Mouse (Mus musculus): ENCODE measurements around the gene Col4a5. TPM values are rescaled to one million over a fixed set of nuclear protein-coding genes. Genes with fewer than 3 reads are reported as not detected.
A peak's percentile ranks its signal among the peaks of the same experiment; 100 is the strongest.

Col4a5 gene
- 1 to 10 TPM; 7.1 to 7.9 TPM for total RNA-seq (2021)
- long read RNA-seq, experiment 1, partial matches to known transcripts = 0 of 3 reads
- long read RNA-seq, experiment 1, other reads (novel, unspliced or antisense) = 3 of 3 reads
- long read RNA-seq, experiment 2, partial matches to known transcripts = 1 of 1 reads
- long read RNA-seq, experiment 2, other reads (novel, unspliced or antisense) = 0 of 1 reads

DNA sequence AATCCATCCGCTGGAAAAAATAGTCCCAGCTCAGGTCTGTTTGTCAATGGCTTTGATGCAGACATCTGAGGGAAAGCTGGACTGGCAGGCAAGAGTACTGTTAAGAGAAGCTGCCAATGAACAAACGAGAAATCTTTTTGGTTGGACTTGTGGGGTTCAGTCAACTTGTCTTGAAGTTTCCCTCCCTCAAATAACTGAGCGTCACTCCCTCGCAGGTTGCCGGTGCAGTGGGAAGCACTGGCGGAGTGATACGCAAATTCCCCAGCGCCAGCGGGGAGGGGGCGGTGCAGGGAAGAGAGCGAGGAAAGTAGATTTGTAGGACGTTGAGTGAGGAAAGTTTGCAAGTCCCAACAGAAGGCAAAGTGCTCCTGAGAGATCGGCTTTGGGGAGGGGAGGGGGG, at the start of gene Col4a5:
Col4a5 (plus strand) TSS at position 276 of the 400 bp plus-strand sequence.
- peak; percentile 20 to 29 for DNase-seq (ENCODE audit: low spot score in 2 of 2)

DNA sequence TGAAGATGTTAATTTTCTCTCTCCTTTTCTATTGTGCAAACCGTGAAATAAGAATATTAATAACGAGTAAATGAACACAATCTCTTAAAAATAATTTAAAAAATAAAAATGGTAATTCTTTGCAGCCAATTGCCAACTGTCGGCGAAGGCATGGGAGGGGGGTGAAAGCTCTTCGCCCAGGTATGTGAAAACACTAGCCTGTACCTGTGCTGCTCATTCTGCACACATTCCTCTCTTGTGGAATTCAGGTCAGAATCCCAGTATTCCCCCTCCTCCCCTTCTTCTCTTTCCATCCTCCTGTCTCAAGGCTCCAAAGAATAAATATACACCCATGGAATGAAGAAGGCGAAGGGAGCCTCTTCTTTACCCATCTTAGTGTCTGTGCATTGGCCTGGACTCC, 38.4 kb upstream of the Col4a5 start:
- DNase-seq (ENCODE audit: low spot score in 2 of 2) = no peak

DNA sequence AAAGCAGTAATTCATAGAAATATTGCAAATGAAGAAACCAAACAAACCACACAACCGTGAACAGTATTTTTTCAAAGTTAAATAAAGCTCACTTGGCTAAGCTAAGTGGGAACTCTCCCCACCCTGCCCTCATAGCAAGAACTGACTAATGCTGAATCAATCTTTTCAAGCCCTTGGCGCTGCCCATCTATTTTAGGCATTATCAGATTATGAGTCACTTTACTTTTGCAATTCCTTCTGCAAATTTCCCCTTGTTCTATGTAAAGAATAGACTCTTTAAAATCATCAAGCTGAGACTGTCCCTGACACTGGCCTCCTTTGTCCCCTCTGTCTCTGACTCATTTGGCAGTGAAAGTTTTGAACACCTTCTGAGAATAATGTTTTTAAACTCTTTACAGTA, 35.8 kb upstream of the Col4a5 start:
- DNase-seq (ENCODE audit: low spot score in 2 of 2) = no peak

DNA sequence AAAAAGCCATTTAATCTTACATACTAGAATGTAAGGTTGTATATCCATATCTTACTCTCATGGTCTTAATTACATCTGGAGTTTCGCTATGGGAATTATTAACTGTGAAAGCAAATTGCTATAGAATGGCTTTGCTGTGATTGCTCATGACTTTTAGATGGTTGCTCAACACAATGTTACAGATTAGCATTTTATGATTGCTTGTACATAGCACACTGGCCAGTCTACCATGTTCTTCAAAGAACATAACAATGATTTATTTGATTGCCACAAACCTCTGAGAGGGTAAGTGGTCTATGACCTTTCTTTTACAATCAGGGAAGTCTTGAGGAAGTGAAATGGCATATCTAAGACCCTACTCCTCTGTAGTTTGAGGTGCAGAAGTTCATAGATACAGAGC, 27.2 kb upstream of the Col4a5 start:
- no peak for DNase-seq (ENCODE audit: low spot score in 2 of 2)

DNA sequence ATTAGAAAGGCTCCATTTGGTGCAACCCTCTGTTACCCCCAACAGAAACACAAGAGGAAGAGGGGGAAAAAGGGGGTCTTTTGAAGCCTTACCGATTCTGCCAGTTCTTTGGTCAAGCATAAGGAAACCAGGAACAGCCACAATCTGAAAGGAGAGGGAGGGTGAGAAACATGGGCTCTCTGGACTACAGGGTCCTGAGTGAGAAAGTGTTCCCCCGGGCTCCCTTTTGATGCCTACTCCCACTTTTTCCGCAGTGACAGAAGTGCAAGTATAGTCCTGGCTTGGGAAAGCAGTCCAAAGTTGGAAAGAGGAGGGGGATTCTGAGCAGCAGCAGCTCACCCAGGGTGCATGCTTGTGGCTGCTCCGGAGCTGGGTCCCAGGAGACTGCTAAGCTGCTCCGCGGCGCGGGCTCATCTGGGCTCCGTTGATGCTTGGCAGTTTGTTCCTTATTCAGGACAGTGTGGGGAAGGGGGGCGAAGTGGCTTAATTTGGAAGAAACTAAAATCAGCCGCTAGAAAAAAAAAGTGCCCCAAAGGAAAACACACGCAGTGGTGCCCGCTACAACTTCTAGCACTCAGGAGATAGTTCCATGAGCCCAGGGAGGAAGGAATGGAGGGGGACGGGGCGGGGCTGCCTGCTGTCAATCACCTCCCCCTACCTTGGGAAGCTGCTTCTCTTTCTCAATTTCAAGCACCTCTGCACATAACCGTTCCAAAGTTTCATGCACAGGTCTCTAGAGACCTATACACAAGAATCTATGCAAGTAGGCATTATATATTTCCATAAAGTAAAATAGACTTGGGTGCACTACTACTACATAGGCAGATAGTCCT, 1.5 kb upstream of the Col4a5 start, which contains the start of gene Col4a6:
Col4a6 (minus strand) TSS at position 607 of the 833 bp plus-strand sequence.
- DNase-seq (ENCODE audit: low spot score in 2 of 2) = no peak

DNA sequence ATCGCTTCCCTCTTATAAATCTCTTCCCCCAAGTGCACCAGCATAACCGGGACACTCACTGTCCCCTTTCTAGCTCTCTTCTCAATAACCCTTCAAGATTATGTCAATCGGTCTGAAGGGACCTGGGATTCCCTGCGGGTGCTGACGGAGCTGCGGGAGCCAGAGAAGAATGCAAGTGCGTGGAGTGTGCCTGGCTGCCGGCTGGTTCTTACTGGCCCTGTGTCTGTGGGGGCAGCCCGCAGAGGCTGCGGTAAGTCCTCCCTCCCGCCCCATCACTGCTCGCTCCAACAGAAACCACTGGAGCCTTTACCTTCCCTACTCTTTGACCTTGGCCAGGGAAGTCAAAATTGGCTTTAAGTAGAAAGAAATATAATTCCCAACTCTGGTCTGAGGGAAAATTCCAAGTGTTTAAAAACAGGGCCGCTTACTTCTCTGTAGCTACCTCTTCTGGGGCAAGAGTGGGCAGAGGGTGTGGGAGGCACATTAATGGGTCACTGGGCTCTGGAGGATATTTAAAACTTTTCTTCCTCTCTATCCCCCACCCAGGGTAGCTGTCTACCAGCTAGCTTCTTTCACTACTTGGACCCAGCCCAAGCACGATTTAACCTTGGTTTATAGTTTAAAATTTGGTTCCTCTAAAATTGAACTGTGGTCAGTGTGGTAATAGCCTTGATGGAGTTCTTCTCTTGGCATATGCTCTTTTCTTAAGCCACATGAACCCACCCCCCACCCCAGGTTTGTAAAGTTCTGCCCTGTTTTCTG, 562 bp downstream of the Col4a5 start:
- DNase-seq (ENCODE audit: low spot score in 2 of 2) = no peak

DNA sequence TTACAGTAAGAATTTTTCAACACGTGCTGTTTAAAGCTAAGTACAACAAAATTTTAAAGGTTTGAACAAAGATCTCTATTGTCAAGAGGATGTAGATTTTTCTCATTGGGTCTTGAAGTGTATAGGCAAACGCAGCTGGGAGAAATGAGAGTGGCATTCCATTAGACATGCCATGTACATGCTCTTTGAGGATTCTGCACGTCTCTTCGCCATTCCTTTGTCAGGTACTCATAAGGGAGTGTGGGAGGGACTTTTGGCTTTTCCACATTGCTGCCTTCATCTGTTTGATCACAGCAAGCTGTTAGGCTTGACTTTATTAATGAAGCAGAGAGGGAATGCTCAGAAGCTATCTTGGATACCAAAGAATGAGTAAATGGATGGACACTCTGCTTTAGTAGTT, 19.4 kb downstream of the Col4a5 start:
- no peak for DNase-seq (ENCODE audit: low spot score in 2 of 2)

DNA sequence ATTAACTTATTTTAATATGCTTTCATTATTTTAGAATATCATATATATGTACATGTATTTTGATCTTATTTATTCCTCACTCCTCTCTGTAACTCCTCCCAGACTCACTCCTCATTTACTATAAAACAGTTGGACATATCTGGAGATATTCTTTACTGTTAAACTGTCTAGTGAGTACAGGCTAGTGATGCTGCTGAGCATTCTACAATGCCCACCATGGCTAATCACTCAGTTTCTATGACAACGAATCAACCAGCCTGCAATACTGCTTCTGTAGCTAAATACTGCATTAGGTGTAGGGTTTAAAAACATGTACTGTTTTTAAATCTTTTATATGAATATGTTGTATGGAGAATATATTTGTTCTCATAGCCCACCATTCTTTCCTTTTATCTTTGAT, 27.9 kb downstream of the Col4a5 start:
- no peak for DNase-seq (ENCODE audit: low spot score in 2 of 2)

DNA sequence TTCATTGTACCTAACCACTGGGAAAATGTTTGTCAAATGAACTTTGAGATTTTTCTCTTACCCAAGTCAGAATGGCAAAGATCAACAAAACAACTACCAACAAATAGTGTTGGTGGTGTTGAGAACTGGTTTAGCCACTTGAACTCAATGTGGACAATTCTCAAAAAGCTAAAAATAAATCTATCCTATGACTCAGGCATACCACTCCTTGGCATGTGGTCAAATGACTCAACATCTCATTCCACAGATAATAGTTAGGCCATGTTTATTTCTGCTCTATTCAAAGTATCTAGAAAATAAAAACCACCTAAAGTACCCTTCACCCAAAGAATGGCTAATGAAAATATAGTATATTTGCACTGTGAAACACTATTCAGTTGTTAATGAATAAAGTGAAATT, 58.3 kb downstream of the Col4a5 start:
- no peak for DNase-seq (ENCODE audit: low spot score in 2 of 2)

DNA sequence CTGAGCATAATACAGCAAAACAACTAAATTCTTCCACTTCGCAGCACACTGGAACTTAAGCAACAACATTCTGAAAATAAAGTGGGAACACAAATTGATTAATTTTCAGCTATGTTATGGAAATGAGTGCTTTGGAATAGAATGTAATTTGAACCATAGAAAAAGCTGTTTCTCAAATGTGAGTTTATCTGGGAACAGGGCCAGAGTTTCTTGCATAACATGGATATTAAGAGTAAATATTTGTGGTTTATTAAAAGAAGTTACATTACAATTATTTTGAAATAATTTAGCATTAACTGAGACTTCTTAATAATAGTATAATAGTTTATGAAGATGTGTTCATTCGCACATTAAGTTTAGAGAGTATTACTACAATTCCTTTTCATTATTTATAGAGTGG, 72.3 kb downstream of the Col4a5 start:
- DNase-seq (ENCODE audit: low spot score in 2 of 2) = no peak

DNA sequence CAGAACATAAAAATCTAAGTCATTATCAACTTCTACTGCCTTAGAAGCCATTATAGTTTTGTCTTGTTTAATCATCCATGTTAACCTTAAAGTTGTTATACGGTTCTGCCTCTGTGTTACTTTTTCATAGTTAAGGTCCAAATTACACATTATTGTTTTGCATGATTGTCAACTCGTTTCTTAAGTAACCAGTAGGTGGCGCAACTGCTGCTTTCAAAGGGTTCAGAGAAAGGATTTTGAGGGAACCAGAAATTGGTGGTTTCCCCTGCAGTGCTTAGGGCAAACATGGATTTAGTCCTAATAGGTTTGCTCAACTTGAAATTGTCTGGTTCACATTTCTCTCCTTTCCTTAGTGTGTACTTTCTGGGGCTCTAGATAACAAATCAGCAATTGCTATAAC, 115.1 kb downstream of the Col4a5 start:
- peak in 1 of 2 experiments; percentile 3 for DNase-seq (ENCODE audit: low spot score in 2 of 2)

DNA sequence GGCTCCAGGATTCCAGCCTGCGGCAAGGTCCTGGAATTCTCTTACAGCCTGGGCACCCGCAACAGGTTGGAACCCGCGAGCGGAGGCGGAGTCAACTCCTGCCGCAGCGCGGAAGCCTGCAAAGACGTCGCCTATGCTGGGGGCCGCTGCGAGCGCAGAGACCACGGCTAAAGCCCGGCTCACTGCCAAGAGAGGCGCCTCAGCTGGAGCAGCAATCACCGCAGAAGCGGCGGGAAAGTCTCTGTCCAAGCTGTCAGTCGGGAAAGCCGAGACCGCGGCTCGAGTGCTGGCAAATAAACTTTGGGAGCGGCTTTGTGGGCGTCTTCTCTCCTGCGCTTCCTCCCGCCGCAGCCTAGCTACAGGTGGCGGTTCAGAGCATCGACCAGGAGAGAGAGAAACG, 246.5 kb downstream of the Col4a5 start:
- no peak for DNase-seq (ENCODE audit: low spot score in 2 of 2)

DNA sequence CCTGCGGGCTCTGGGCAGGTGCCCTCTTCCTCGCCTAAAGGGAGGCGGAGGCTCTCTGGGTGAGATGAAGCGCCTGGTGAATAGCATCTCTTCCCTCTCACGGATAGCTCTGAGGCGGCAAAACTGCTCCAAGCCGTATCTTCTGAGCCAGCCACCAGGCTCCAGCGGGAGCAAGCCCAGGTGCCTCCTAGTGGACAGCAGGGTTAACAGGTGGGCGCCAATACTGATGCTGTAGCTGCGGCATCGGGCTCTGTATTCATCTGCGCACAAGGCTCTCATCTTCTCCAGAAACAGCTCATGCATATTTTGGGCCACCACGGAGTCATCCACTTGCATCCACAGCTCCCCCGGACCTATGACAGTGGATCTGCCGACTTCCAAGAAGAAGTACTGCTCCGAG, 248.8 kb downstream of the Col4a5 start:
- no peak for DNase-seq (ENCODE audit: low spot score in 2 of 2)

DNA sequence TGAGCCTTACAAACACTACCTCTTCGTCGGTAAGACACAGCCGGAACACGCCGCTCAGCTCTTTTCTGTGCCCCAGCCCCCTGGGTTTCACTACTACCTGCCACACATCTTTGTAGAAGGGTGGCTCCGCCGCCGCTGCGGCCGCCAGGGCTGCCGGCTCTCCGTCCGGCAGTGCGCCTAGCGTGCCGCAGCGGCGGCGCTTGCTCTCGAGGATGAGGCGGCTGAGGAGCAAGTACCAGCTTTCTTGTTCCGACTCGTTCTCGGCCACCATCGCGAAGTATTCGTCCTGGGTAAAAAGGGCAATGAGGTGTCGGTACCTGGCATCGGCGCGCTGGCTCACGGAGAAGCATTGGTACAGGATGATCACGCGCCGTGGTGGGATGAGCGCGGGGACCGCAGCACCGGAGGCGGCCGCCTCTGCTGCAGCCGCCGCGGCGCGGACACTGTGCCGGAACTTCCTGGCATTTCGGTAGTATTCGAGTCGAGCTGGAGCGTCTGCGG, 249.3 kb downstream of the Col4a5 start:
- DNase-seq (ENCODE audit: low spot score in 2 of 2) = no peak

DNA sequence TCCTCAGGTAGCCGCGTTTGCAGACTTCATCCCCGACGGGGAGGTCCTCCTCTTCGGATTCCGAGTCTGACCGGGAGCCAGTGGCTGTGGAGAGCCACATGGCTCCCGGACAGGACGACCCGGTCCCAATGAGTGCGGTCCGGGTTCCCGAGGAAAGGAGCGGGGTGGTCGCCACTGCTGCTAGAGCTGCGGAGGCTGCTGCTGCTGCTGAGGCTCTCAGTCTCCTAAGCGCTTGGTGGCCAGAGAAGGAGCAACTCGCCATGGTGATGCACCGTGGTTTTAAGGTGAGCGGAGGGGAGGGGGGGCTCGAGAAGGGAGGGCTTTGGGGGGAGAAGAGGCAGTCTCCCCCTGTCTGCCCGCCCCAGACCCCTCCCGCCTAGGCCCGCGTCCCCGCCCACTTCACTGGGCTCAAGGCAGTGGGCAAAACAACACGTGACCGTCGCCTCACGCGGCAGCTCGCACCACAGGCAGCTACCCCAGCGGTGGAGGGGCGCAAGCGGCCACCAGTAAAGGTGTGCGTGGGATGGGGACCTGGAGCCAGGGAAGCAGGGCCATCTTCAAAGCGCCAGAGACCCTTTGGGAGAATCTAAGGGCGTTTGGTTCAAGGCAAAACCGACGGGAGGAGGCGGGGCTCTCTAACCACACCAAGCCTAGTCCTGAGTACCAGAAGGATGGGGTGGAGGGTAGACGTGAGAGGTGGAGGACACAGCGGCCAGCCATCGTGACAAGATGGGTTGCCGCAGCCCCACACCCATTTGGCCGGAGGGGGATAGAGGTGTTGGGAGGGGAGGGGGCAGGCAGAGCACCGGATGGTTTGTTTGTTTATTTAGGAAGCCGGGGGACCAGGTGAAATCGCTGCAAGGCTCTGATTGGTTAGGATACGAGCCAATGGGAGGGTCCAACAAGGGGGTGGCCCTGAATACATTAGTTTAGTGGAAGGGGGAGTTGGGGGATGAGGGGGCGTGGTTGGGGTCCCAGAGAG, 250.0 kb downstream of the Col4a5 start, which contains the start of gene Irs4:
Irs4 (minus strand) TSS at position 327 of the 982 bp plus-strand sequence.
- no peak for DNase-seq (ENCODE audit: low spot score in 2 of 2)

DNA sequence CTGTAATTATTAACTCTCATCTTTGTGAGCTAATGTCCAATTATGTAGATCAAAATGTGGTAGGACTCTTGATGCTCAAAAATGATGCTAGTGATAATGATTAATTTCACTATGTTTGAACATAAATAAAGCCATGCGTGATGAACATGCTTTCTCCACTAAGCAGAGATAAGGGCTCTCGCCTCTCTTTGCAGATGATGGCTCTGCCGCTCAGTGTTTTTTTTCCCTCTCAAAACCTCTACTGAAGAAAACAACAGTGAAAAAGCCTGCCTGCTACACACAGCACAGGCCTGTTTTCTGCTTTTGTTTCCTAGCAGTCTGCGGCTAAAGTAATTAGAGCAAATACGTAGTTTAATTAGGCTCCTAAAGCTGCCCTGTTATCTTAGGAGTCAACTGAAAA, 254.4 kb downstream of the Col4a5 start:
- no peak for DNase-seq (ENCODE audit: low spot score in 2 of 2)

Data from layer of hippocampus, postnatal 14 days (tissue).